Mouse (Mus musculus) adrenal gland, adult 18-20 months (tissue): ENCODE measurements around the gene Pdk1. TPM values are rescaled to one million over a fixed set of nuclear protein-coding genes. Genes with fewer than 3 reads are reported as not detected.

Experiments
- DNase-seq, 2 experiments: peaks; one replicate each; pipeline ENCODE4 v3.0.0; 2021 to 2022; ENCODE audit warnings: low spot score in 2 of 2
- total RNA-seq, 2 experiments: library from RNA; stranded (reverse); gene quantifications; 1 replicate in 1 of 2; 2 replicates in 1 of 2; pipeline ENCODE4 v1.2.3; 2021

Pdk1 gene
- total RNA-seq, 2 experiments from 2014 or later, result 44.2 to 59.8 TPM

GRCm38 (mm10) chr2:71936711-71937110, 63.7 kb downstream of the Pdk1 start:
- no peak for DNase-seq

DNA sequence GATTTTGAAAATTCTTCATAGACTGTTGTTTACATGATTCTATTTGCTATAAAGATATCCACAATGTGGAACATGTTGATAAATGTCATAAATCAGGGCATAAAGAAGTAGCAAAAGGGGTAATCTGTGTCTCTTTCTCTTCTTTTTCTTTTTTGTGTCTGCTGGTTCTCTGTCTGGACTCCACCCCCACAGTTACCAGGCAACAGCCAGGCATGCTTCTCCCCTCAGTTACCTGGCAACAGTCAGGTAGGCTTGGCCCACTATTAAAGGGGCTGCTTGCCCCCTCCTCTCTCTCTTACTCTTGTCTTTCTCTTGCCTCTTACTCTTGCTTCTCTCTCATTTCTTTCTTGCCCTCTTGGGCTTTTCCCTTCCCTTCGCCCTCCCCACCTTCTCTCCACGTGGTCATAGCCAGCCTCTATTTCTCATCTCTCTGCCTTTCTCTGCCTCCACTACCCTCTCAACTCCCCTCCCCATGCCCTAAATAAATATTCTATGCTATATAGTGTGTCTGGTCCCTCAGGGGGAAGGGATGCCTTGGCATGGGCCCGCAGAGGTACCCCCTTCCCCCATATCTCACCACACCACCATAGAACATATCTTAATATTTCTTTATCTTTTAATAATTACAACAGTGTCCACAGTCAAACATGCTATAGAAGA, 64.8 kb downstream of the Pdk1 start:
- no peak for DNase-seq

DNA sequence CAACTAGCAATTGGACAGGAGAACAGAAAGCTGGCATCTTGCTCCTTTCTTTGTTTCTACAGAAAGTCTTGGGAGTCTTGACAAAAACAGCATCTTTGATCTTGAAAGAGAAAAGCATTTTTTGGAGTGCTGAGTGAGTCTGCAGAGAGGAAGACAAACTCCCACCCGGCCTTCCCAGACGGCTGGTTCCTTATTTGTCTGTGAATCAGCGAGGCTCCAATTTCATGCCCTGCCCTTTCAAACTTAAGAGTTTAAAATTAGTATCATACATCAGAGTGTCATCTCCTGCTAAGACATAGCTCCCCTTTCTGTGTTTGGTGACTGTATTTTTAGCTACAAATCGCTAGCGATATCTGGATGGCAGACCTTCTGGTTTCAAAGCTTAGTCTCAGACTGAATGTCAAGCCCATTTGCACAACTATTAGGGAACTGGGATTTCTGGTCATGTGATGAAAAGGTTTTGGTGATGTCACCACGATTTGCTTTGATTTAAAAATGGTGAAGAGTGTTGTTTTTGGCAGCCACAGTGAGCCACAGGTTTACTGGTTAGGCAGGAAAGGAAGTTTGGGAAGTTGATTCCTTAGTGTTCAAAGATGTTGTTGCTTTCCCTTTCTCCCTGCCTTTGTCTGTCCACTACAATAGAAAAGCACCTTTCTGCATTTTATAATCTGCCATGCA, 65.8 kb downstream of the Pdk1 start:
- DNase-seq, result no peak

- DNase-seq, result no peak
Observed at GRCm38 (mm10) chr2:71941005-71941720, 68.1 kb downstream of the Pdk1 start.

GRCm38 (mm10) chr2:71941721-71942087, 68.7 kb downstream of the Pdk1 start:
- no peak for DNase-seq

- no peak for DNase-seq
Observed at GRCm38 (mm10) chr2:71951212-71951611, 78.2 kb downstream of the Pdk1 start.

Other genes starting within 250 kb of the Pdk1 start
- 100 to 1,000 TPM; 104 to 133 TPM for gene Itga6, start 127.6 kb upstream of the Pdk1 start, total RNA-seq
- gene Rapgef4, start 108.0 kb downstream of the Pdk1 start, total RNA-seq, result 100 to 1,000 TPM in 1 of 2 experiments, 10 to 100 TPM in 1; 43.3 to 279 TPM